Mouse (Mus musculus) heart, postnatal 0 days (tissue): ENCODE results near the gene Clmp. TPM values are rescaled to one million over a fixed set of nuclear protein-coding genes. Genes with fewer than 3 reads are reported as not detected.
A peak's percentile ranks its signal among the peaks of the same experiment; 100 is the strongest.

ENCODE experiments used
- ATAC-seq: fragments of 200-750 bp; cut with Nextera tagmentation; 2 replicates; pipeline ENCODE4 v1.8.0; 2017; ENCODE audit warnings: low read depth, moderate number of reproducible peaks, moderate library complexity; ENCODE audit not compliant: insufficient read depth
- DNase-seq: peaks from one replicate; pipeline ENCODE4 v3.0.0-alpha.2; 2016; ENCODE audit warnings: low spot score
- H3K27ac ChIP-seq: fragments of 300-500 bp; sonication (generic); 2 replicates; pipeline ENCODE4 v1.5.1; 2014; ENCODE audit warnings: low read depth, mild to moderate bottlenecking
- H3K27me3 ChIP-seq: fragments of 300-500 bp; sonication (generic); 2 replicates; pipeline ENCODE4 v1.6.1; 2014; ENCODE audit warnings: low read length, mixed read lengths; ENCODE audit not compliant: control insufficient read depth, insufficient read depth
- H3K36me3 ChIP-seq: fragments of 300-500 bp; sonication (generic); replicated peaks from 2 replicates; pipeline ENCODE4 v1.6.1; 2014; ENCODE audit warnings: low read length, mixed read lengths; ENCODE audit not compliant: control insufficient read depth, insufficient read depth
- H3K4me1 ChIP-seq: fragments of 300-500 bp; sonication (generic); 2 replicates; pipeline ENCODE4 v1.6.1; 2014; ENCODE audit warnings: antibody characterized with exemption; ENCODE audit not compliant: control insufficient read depth, insufficient read depth
- H3K4me2 ChIP-seq: fragments of 300-500 bp; sonication (generic); 2 replicates; pipeline ENCODE4 v1.6.1; 2014; ENCODE audit warnings: low read depth, mild to moderate bottlenecking, low read length, moderate library complexity
- H3K4me3 ChIP-seq: fragments of 300-500 bp; sonication (generic); 2 replicates; pipeline ENCODE4 v1.5.1; 2014; ENCODE audit warnings: low read depth, low read length
- H3K9ac ChIP-seq: fragments of 300-500 bp; sonication (generic); replicated peaks from 2 replicates; pipeline ENCODE4 v1.6.1; 2014; ENCODE audit warnings: low read depth, low read length, mixed read lengths
- H3K9me3 ChIP-seq: fragments of 300-500 bp; sonication (generic); replicated peaks from 2 replicates; pipeline ENCODE4 v1.6.1; 2016; ENCODE audit warnings: low read length; ENCODE audit not compliant: control insufficient read depth
- CTCF ChIP-seq: IDR thresholded peaks from 2 replicates; pipeline ENCODE4 v1.5.1; 2016; ENCODE audit warnings: antibody characterized with exemption, control low read depth, low read depth
- EP300 ChIP-seq: IDR thresholded peaks from 2 replicates; pipeline ENCODE4 v1.6.1; 2016; ENCODE audit warnings: antibody characterized with exemption, low read depth
- WGBS: fragments of 180-500 bp; shearing (Covaris S2); extraction: QIAGEN DNeasy Blood & Tissue Kit; methylation state at CpG from one replicate; pipeline ENCODE4 v1.1.7; 2014; 5-methylcytosine and 5-hydroxymethylcytosine counted together
- polyA plus RNA-seq: library from polyadenylated mRNA; unstranded; fragments of >200 nt; fragmentation: Nextera tagmentation; extraction: Ambion mirVana; gene quantifications from 2 replicates; pipeline ENCODE4 v1.2.1, GENCODE M21; 2015
- total RNA-seq: library from RNA; depleted of rRNA; stranded (reverse); fragments of >200 nt; gene quantifications from 2 replicates; pipeline ENCODE4 v1.2.3, GENCODE M21; 2014; ENCODE audit warnings: low replicate concordance

Gene Clmp
- total and polyA plus RNA-seq, 2 experiments from 2014 or later: 2.5 to 4.7 TPM

DNA sequence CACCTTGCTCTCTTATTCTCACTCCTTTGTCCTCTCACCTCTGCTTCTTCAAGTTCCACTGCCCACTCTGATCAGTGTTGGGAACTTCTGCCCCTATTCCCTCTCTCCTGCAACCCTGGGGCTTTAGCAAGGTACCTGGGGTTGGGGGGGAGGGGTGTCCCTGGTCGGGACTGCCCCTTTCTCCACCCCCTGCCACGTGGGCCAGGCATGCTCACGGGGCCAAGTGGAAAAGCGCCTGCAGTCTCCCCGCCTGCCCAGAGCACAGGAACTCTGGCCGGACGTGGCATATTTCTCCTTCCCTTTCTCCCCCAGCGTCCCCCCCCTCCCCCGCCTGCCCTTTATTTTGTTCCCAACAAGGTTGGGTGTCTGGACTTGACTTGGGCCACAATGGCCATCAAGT is 33.0 kb upstream of the Clmp start:
- Histone ChIP-seq H3K36me3 (no peaks in the 10 kb centered on the region), H3K4me3 (no peak overlapping the region), H3K27me3 (no peaks in the 10 kb centered on the region), H3K4me2 (no peak overlapping the region), H3K4me1 (no peaks in the 10 kb centered on the region), H3K9ac (no peak overlapping the region), H3K9me3 (no peaks in the 10 kb centered on the region), H3K27ac (no peak overlapping the region)
- no peak for ATAC-seq
- 28% methylated on average over 9 of the region's 9 CpGs for WGBS
- DNase-seq: no peak
- no peak for TF ChIP-seq CTCF
- TF ChIP-seq EP300: no peak

DNA sequence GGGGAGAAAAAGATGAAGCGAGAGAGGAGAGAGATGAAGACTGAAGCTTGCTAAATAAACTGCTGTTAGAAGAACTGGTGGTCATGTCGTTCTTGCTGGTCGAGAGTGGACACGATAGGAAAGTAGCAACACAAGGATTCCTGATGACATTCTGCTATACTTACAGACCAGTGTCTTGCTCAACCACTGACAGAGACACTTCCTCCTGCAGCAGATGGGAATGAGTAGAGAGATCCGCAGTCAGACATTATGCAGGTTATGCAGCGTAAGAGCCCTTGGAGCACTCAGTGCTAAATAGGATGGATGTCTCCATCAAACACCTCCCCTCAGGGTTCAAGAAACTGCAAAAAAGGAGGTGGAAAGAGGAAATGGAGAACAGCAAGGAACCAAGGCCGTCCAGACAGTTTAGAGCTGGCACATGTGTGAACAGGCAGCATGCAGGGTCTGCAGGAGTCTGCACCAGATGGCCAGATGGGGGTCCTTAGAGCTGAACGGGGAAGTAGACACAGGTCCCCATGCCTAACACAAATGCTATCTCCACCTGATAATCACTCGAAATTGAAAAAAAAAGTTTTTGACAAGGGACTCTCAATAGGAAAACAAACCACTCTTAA is 19.5 kb upstream of the Clmp start:
- DNase-seq: no peak
- no peak overlapping the region for H3K9ac ChIP-seq
- H3K27me3 ChIP-seq: no peaks in the 10 kb centered on the region
- TF ChIP-seq CTCF (no peak), EP300 (no peak)
- 70% methylated on average over 9 of the region's 9 CpGs for WGBS
- no peaks in the 10 kb centered on the region for H3K36me3 ChIP-seq
- H3K4me3 ChIP-seq: no peak overlapping the region
- H3K27ac ChIP-seq: no peak overlapping the region
- no peaks in the 10 kb centered on the region; the same call in 1 of the 2 replicates for H3K9me3 ChIP-seq
- ATAC-seq: no peak
- no peak overlapping the region for H3K4me2 ChIP-seq
- no peaks in the 10 kb centered on the region for H3K4me1 ChIP-seq

GRCm38 (mm10) chr9:40670313-40670712 is 15.4 kb upstream of the Clmp start, which contains the start of gene Gm21915:
Gene Gm21915, plus strand, starts transcription at chr9:40670613.
- no peaks in the 10 kb centered on the region for H3K36me3 ChIP-seq
- no peaks in the 10 kb centered on the region for H3K4me1 ChIP-seq
- H3K4me3 ChIP-seq: no peak within 1 kb of the TSS
- DNase-seq (no peak), ATAC-seq (no peak)
- TF ChIP-seq EP300: no peak
- no peak for TF ChIP-seq CTCF
- H3K27ac ChIP-seq: no peak within 1 kb of the TSS
- WGBS: 77% methylated on average over 3 of the region's 3 CpGs
- no peaks in the 10 kb centered on the region for H3K27me3 ChIP-seq
- no peak within 1 kb of the TSS for H3K4me2 ChIP-seq
- H3K9me3 ChIP-seq: no peaks in the 10 kb centered on the region
- H3K9ac ChIP-seq: no peak within 1 kb of the TSS

DNA sequence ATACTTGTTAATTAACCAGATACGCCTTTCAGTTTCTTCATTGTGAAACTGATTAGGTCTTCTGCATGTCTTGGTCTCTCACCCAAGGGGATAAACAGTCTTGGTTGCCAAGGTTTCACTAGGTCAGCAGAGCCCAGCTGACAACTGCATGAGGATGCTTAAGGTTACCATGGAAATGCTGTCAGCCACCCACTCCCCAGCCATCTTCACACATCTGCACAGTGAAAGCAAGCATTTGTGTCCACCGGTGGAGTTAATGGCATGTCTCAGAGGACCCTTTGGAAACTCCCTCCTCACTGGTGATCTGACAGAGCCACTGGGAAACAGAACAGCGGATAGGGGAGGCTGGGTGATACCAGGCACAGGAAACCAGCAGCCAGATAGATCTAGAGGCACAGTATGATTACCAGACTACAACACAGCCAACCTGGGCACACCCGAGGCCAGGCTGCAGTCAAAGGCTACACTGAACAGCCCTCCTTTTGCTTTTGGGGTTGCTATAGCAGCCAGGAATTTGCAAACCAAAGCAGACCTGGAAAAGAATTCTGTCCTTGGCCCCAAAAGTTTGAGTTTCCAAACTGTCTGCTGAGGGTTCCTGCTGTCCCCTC is 14.3 kb upstream of the Clmp start:
- Histone ChIP-seq H3K4me3 (no peak overlapping the region), H3K27me3 (no peaks in the 10 kb centered on the region), H3K4me2 (no peak overlapping the region), H3K4me1 (no peaks in the 10 kb centered on the region), H3K9me3 (no peaks in the 10 kb centered on the region), H3K27ac (no peak overlapping the region), H3K36me3 (no peaks in the 10 kb centered on the region), H3K9ac (no peak overlapping the region)
- TF ChIP-seq CTCF: no peak
- no peak for TF ChIP-seq EP300
- DNase-seq: no peak
- no peak for ATAC-seq
- WGBS: 37% methylated on average over 4 of the region's 4 CpGs

DNA sequence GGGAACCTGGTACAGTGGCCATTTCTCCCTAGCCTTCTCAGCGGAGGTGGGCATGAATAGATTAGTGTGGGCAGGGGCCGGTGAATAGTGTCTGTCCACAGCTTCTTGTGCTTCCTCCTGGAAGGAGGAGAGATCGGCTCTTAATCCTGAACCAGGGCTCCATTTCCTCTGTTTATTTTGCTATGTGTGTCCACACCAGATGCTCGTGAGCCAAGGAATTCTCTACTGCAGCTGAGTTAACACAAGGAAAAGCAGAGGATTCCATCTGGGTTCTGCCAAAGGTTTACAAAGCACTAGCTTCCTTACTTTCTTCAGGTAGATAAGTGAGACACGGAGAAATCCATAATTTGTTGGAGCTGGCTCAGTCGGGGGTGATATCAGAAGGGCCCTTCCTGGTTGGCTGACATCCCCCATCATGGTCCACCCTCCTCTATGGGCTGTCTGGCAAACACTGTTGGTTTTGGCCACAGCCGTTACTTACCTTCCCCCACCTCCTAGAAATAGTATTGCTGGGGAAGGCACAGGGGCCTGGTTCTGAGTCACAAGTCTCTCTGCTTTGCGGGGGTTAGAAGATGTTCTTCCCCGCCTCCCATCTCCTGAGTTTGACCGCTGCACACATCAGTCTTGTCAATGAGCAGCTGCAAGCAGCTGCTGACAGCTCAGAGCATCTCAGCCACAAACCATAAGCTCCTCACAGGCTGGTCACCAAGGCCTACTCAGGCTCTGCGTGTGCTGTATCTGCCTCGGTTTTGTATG is 10.4 kb upstream of the Clmp start:
- Histone ChIP-seq H3K4me3 (no peak overlapping the region), H3K27me3 (no peaks in the 10 kb centered on the region), H3K4me1 (no peaks in the 10 kb centered on the region), H3K9ac (no peak overlapping the region), H3K4me2 (no peak overlapping the region), H3K27ac (no peak overlapping the region), H3K36me3 (no peaks in the 10 kb centered on the region), H3K9me3 (no peaks in the 10 kb centered on the region)
- DNase-seq: no peak
- WGBS: 51% methylated on average over 12 of the region's 12 CpGs
- ATAC-seq: peak; percentile 57
- TF ChIP-seq CTCF (no peak), EP300 (no peak)
